9 mouse cellular contexts compared by ENCODE assay signal in genomic region chr12:102758403-102758756, GRCm38 (mm10). TPM values are rescaled to one million over a fixed set of nuclear protein-coding genes. Genes with fewer than 3 reads are reported as not detected.
DNase-seq lines count a peak whose midpoint lies in the region; ATAC-seq and TF ChIP-seq lines count a peak whose summit lies in the region.
"Had no signal": no experiment of that assay in that cellular context is flagged by ENCODE, and none has a peak within 500 bp of the region (broad histone marks: within the 10 kb centered on the region; RNA-seq: fewer than 3 reads in every experiment).

TSS of gene Gm20604 (minus strand) at chr12:102758672.

- no peak for TF ChIP-seq POLR2A in CH12.LX (IDR thresholded peaks at IDR 0.05; ENCODE audit: low read depth, low read length)

- H3K27ac ChIP-seq in CH12.LX (ENCODE audit: insufficient read depth, low read depth) = peak within 1 kb of the TSS; percentile 48
- H3K27ac ChIP-seq in forebrain, embryonic 10.5 days = peak within 1 kb of the TSS; percentile 94
- H3K27ac ChIP-seq in midbrain, postnatal 0 days (ENCODE audit: low read depth, low read length) = peak within 1 kb of the TSS; percentile 82

- intact Hi-C loops in heart, postnatal 36 days (cut with DNase I) = loop anchor here (1.0 kb wide), 1 partner anchor 120 kb away; the partner anchor contains the start of gene Btbd7
- intact Hi-C loops in left cerebral cortex, postnatal 10 days (cut with DNase I) = no loop called here

- no peak for TF ChIP-seq CTCF in CH12.LX (conservative IDR thresholded peaks at IDR 0.05 in 1 of 2, IDR thresholded peaks at IDR 0.05 in 1 of 2; ENCODE audit: low read depth in 2 of 2, low read length in 2 of 2)
- no peak for TF ChIP-seq CTCF in midbrain, postnatal 0 days (IDR thresholded peaks at IDR 0.05)

- H3K4me2 ChIP-seq in CH12.LX (ENCODE audit: insufficient read depth, low read depth, poor library complexity, severe bottlenecking) = peak within 1 kb of the TSS; percentile 95
- peak within 1 kb of the TSS; percentile 88 for H3K4me2 ChIP-seq in midbrain, postnatal 0 days (ENCODE audit: low read depth, low read length, poor library complexity, severe bottlenecking)

- no peak for ATAC-seq in midbrain, postnatal 0 days (ENCODE audit: low FRiP score)
- ATAC-seq in frontal cortex, adult (ENCODE audit: low TSS enrichment) = no peak

- dilution Hi-C loops in CH12.LX (cut with MboI; ENCODE audit: extremely low pct_ligation_motif_present, extremely low pct_unique_long_range_greater_than_20kb, low sequenced_read_pairs) = no loop called here

- no peak for TF ChIP-seq RAD21 in CH12.LX (IDR thresholded peaks at IDR 0.05; ENCODE audit: low read depth, low read length)

- no peaks in the 10 kb centered on the region for H3K27me3 ChIP-seq in CH12.LX (replicated peaks)
- H3K27me3 ChIP-seq in forebrain, embryonic 10.5 days (ENCODE audit: poor library complexity, severe bottlenecking) = no peaks in the 10 kb centered on the region
- H3K27me3 ChIP-seq in midbrain, postnatal 0 days (ENCODE audit: insufficient read depth, low read length) = no peaks in the 10 kb centered on the region
- H3K27me3 ChIP-seq: Patski had no signal

- TF ChIP-seq EP300 in CH12.LX (IDR thresholded peaks at IDR 0.05; ENCODE audit: low read length) = no peak

- under 1% methylated on average over 10 of the region's 10 CpGs for WGBS in forebrain, embryonic 10.5 days
- under 1% methylated on average over 10 of the region's 10 CpGs for WGBS in midbrain, postnatal 0 days

- peak within 1 kb of the TSS; percentile 84 to 97 (median 92) for H3K4me3 ChIP-seq in CH12.LX (replicated peaks in 1 of 3; ENCODE audit: low read depth in 2 of 3, low read length in 2 of 3, poor library complexity in 1 of 3)
- H3K4me3 ChIP-seq in forebrain, embryonic 10.5 days = peak within 1 kb of the TSS; percentile 91
- peak within 1 kb of the TSS; percentile 85 for H3K4me3 ChIP-seq in midbrain, postnatal 0 days (ENCODE audit: low read depth, low read length)

- no peaks in the 10 kb centered on the region for H3K9me3 ChIP-seq in CH12.LX (replicated peaks; ENCODE audit: low read length)
- no peaks in the 10 kb centered on the region for H3K9me3 ChIP-seq in forebrain, embryonic 10.5 days
- H3K9me3 ChIP-seq in midbrain, postnatal 0 days (ENCODE audit: low read length) = no peaks in the 10 kb centered on the region

- peak; percentile 89 for DNase-seq in heart, adult 11 months
- DNase-seq in heart, postnatal 36 days = no peak
- DNase-seq in CH12.LX (ENCODE audit: extremely low read depth) = peak; percentile 36
- DNase-seq in forebrain, embryonic 10.5 days (ENCODE audit: extremely low spot score, low spot score) = no peak
- peak in 1 of 2 experiments; percentile 33 for DNase-seq in left cerebral cortex, postnatal 10 days (ENCODE audit: extremely low spot score in 1 of 2, low spot score in 2 of 2)
- DNase-seq in midbrain, postnatal 0 days (ENCODE audit: low spot score) = peak; percentile 34
- no peak for DNase-seq in urinary bladder, postnatal 10 days (ENCODE audit: low spot score)

- in situ Hi-C loops in CH12.LX (cut with MboI; ENCODE audit: low pct_ligation_motif_present, low pct_unique_long_range_greater_than_20kb, low sequenced_read_pairs) = no loop called here

- peaks cover 71% of the 10 kb centered on the region for H3K79me2 ChIP-seq in CH12.LX (replicated peaks; ENCODE audit: control insufficient read depth, extremely low read depth, insufficient read depth, poor library complexity, severe bottlenecking)

- peak within 1 kb of the TSS; percentile 89 for H3K9ac ChIP-seq in CH12.LX (ENCODE audit: insufficient read depth, low read depth)
- peak within 1 kb of the TSS; percentile 75 for H3K9ac ChIP-seq in midbrain, postnatal 0 days (replicated peaks; ENCODE audit: low read length, poor library complexity, severe bottlenecking)

- peaks cover 9 to 37% of the 10 kb centered on the region in 2 experiments for H3K36me3 ChIP-seq in CH12.LX (replicated peaks in 1 of 2; ENCODE audit: control insufficient read depth in 1 of 2, insufficient read depth in 1 of 2, low read length in 1 of 2)
- H3K36me3 ChIP-seq in forebrain, embryonic 10.5 days (replicated peaks) = peaks cover 57% of the 10 kb centered on the region
- H3K36me3 ChIP-seq in midbrain, postnatal 0 days (ENCODE audit: insufficient read depth, low read length) = 0 out of 2 replicates have a peak, but pooled peaks cover 3% of the 10 kb centered on the region

- peaks cover 4 to 51% of the 10 kb centered on the region in 2 experiments; a peak in 3 of 4 replicates for H3K4me1 ChIP-seq in CH12.LX (ENCODE audit: control insufficient read depth in 1 of 2, insufficient read depth in 2 of 2)
- H3K4me1 ChIP-seq in forebrain, embryonic 10.5 days = peaks cover 32% of the 10 kb centered on the region
- peaks cover 9% of the 10 kb centered on the region for H3K4me1 ChIP-seq in midbrain, postnatal 0 days (ENCODE audit: insufficient read depth, low read length)

TF ChIP-seq in CH12.LX, 34 proteins besides CTCF, POLR2A, EP300 and RAD21:
- peak; percentile 25; the same call in 1 of the 2 replicates for TF ChIP-seq MXI1 (IDR thresholded peaks at IDR 0.05; ENCODE audit: low read depth, low read length)
- TF ChIP-seq SIN3A (IDR thresholded peaks at IDR 0.05; ENCODE audit: low read length) = peak; percentile 18; the same call in 1 of the 2 replicates
- no peak for TF ChIP-seq IRF4 (IDR thresholded peaks at IDR 0.05; ENCODE audit: low read depth, low read length)

RNA-seq across cellular contexts. Expression of gene Gm20604, which starts in this region (rescaled TPM):
- 1 to 10 TPM; 4.3 to 4.6 TPM for total RNA-seq in heart, postnatal 36 days (2021)
- total RNA-seq in CH12.LX (2012; rRNA removed) = 5.7 and 6.7 TPM in 2 replicates
- total RNA-seq in CH12.LX (2014; rRNA removed) = 13.6 and 14.4 TPM in 2 replicates
- 9.2 and 11.3 TPM in 2 replicates for polyA plus RNA-seq in CH12.LX (2012; ENCODE audit: insufficient read length, low read depth)
- polyA plus RNA-seq in forebrain, embryonic 10.5 days (2016; fragmentation: Nextera tagmentation; extraction: Ambion mirVana) = 31.7 and 35.0 TPM in 2 replicates
- total RNA-seq in left cerebral cortex, postnatal 10 days (2021) = 10 to 100 TPM; 22.9 to 23.0 TPM
- 29.7 and 35.1 TPM in 2 replicates for total RNA-seq in midbrain, postnatal 0 days (2014; rRNA removed)
- 53.7 and 54.5 TPM in 2 replicates for polyA plus RNA-seq in midbrain, postnatal 0 days (2015; fragmentation: Nextera tagmentation; extraction: Ambion mirVana)

Comparison
In these comparisons a context has a peak if more than half of its experiments do, and no peak if none do; other contexts are left out.
1. DNase-seq: peak in heart, adult 11 months (single experiment), CH12.LX (single experiment) and midbrain, postnatal 0 days (single experiment); none in heart, postnatal 36 days (0 of 2), forebrain, embryonic 10.5 days (single experiment) and urinary bladder, postnatal 10 days (single experiment).
2. Peak in every context shown above with its lines, with median percentiles within 50 percentile points of each other: H3K27ac ChIP-seq and H3K4me3 ChIP-seq.